Mouse (Mus musculus): ENCODE measurements around the gene AB124611. TPM values are rescaled to one million over a fixed set of nuclear protein-coding genes. Genes with fewer than 3 reads are reported as not detected.
A peak's percentile ranks its signal among the peaks of the same experiment; 100 is the strongest.

Gene AB124611
- polyA plus RNA-seq, 2 experiments: 2.1 to 5.7 TPM

GRCm38 (mm10) chr9:21585401-21585800 is 59.4 kb downstream of the AB124611 start:
- H3K4me1 ChIP-seq (replicated peaks; ENCODE audit: control insufficient read depth in 2 of 2, insufficient read depth in 2 of 2, low read length in 1 of 2): no peaks in the 10 kb centered on the region
- H3K9me3 ChIP-seq (ENCODE audit: control insufficient read depth, low read length): no peaks in the 10 kb centered on the region
- TF ChIP-seq CTCF (IDR thresholded peaks at IDR 0.05; ENCODE audit: low read depth) (no peak), EP300 (IDR thresholded peaks at IDR 0.05; ENCODE audit: low read depth) (no peak)
- ATAC-seq (ENCODE audit: insufficient read depth): no peak
- 74% methylated on average over 1 of the region's 1 CpGs for WGBS (ENCODE audit: insufficient replicate concordance)
- peaks cover 52% of the 10 kb centered on the region for H3K36me3 ChIP-seq (replicated peaks; ENCODE audit: control insufficient read depth, insufficient read depth, low read depth)
- no peak overlapping the region for H3K9ac ChIP-seq (replicated peaks)
- H3K27me3 ChIP-seq (ENCODE audit: control insufficient read depth, insufficient read depth, low read length): no peaks in the 10 kb centered on the region
- H3K4me3 ChIP-seq (ENCODE audit: insufficient read depth in 1 of 2, low read depth in 2 of 2, low read length in 2 of 2): no peak overlapping the region
- H3K4me2 ChIP-seq (ENCODE audit: low read depth): no peak overlapping the region
- H3K27ac ChIP-seq: no peak overlapping the region
- no peak for DNase-seq (ENCODE audit: low read depth in 3 of 3, low spot score in 3 of 3)

DNA sequence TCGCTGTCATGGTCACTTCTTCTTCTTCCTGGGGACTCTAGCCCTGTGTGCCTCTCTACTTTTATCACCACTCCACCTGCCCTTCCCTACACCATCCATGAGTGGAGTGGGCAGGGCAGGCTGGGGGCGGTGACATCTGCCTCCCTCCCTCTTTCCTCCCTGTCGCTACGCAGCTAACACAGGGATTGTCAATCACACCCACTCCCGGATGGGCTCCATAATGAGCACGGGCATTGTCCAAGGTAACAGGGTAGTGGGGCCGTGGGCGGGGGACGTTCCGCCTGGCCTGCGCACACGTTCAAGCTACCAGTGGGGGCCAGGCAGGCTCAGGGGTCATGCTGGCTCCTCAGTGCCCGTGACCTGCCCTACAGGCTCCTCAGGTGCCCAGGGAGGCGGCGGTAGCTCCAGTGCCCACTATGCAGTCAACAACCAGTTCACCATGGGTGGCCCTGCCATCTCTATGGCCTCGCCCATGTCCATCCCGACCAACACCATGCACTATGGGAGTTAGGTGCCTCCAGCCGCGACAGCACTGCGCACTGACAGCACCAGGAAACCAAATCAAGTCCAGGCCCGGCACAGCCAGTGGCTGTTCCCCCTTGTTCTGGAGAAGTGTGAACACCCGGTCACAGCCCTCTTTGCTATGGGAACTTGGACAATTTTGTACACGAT is 61.8 kb downstream of the AB124611 start:
- Histone ChIP-seq H3K36me3 (replicated peaks; ENCODE audit: control insufficient read depth, insufficient read depth, low read depth) (peaks cover 48% of the 10 kb centered on the region), H3K27ac (no peak overlapping the region), H3K27me3 (ENCODE audit: control insufficient read depth, insufficient read depth, low read length) (no peaks in the 10 kb centered on the region), H3K9ac (replicated peaks) (no peak overlapping the region), H3K4me1 (replicated peaks; ENCODE audit: control insufficient read depth in 2 of 2, insufficient read depth in 2 of 2, low read length in 1 of 2) (peaks cover 0 to 5% of the 10 kb centered on the region in 2 experiments; a peak in 2 of 4 replicates), H3K9me3 (ENCODE audit: control insufficient read depth, low read length) (no peaks in the 10 kb centered on the region), H3K4me2 (ENCODE audit: low read depth) (no peak overlapping the region), H3K4me3 (ENCODE audit: insufficient read depth in 1 of 2, low read depth in 2 of 2, low read length in 2 of 2) (no peak overlapping the region)
- WGBS (ENCODE audit: insufficient replicate concordance): 84% methylated on average over 23 of the region's 23 CpGs
- TF ChIP-seq EP300 (IDR thresholded peaks at IDR 0.05; ENCODE audit: low read depth) (no peak), CTCF (IDR thresholded peaks at IDR 0.05; ENCODE audit: low read depth) (no peak)
- ATAC-seq (ENCODE audit: insufficient read depth): no peak
- no peak for DNase-seq (ENCODE audit: low read depth in 3 of 3, low spot score in 3 of 3)

- peaks cover 0 to 5% of the 10 kb centered on the region in 2 experiments; a peak in 2 of 4 replicates for H3K4me1 ChIP-seq (replicated peaks; ENCODE audit: control insufficient read depth in 2 of 2, insufficient read depth in 2 of 2, low read length in 1 of 2)
- H3K4me3 ChIP-seq (ENCODE audit: insufficient read depth in 1 of 2, low read depth in 2 of 2, low read length in 2 of 2): no peak overlapping the region
- WGBS (ENCODE audit: insufficient replicate concordance): 79% methylated on average over 8 of the region's 8 CpGs
- H3K9ac ChIP-seq (replicated peaks): no peak overlapping the region
- H3K36me3 ChIP-seq (replicated peaks; ENCODE audit: control insufficient read depth, insufficient read depth, low read depth): peaks cover 45% of the 10 kb centered on the region
- H3K4me2 ChIP-seq (ENCODE audit: low read depth): no peak overlapping the region
- H3K27me3 ChIP-seq (ENCODE audit: control insufficient read depth, insufficient read depth, low read length): no peaks in the 10 kb centered on the region
- DNase-seq (ENCODE audit: low read depth in 3 of 3, low spot score in 3 of 3) (no peak), ATAC-seq (ENCODE audit: insufficient read depth) (no peak)
- no peak overlapping the region for H3K27ac ChIP-seq
- no peaks in the 10 kb centered on the region for H3K9me3 ChIP-seq (ENCODE audit: control insufficient read depth, low read length)
- TF ChIP-seq EP300 (IDR thresholded peaks at IDR 0.05; ENCODE audit: low read depth) (no peak), CTCF (IDR thresholded peaks at IDR 0.05; ENCODE audit: low read depth) (no peak)
Measured at GRCm38 (mm10) chr9:21588350-21588749, 62.4 kb downstream of the AB124611 start.

- Histone ChIP-seq H3K36me3 (replicated peaks; ENCODE audit: control insufficient read depth, insufficient read depth, low read depth) (peaks cover 36% of the 10 kb centered on the region), H3K4me3 (ENCODE audit: insufficient read depth in 1 of 2, low read depth in 2 of 2, low read length in 2 of 2) (no peak overlapping the region), H3K4me2 (ENCODE audit: low read depth) (no peak overlapping the region), H3K9ac (replicated peaks) (no peak overlapping the region), H3K27ac (no peak overlapping the region), H3K27me3 (ENCODE audit: control insufficient read depth, insufficient read depth, low read length) (no peaks in the 10 kb centered on the region), H3K9me3 (ENCODE audit: control insufficient read depth, low read length) (no peaks in the 10 kb centered on the region), H3K4me1 (replicated peaks; ENCODE audit: control insufficient read depth in 2 of 2, insufficient read depth in 2 of 2, low read length in 1 of 2) (peaks cover 0 to 14% of the 10 kb centered on the region in 2 experiments; a peak in 3 of 4 replicates)
- ATAC-seq (ENCODE audit: insufficient read depth) (no peak), DNase-seq (ENCODE audit: low read depth in 3 of 3, low spot score in 3 of 3) (no peak)
- WGBS (ENCODE audit: insufficient replicate concordance): 85% methylated on average over 5 of the region's 5 CpGs
- no peak for TF ChIP-seq CTCF (IDR thresholded peaks at IDR 0.05; ENCODE audit: low read depth)
- no peak for TF ChIP-seq EP300 (IDR thresholded peaks at IDR 0.05; ENCODE audit: low read depth)
Measured at GRCm38 (mm10) chr9:21589538-21589937, 63.6 kb downstream of the AB124611 start.

DNA sequence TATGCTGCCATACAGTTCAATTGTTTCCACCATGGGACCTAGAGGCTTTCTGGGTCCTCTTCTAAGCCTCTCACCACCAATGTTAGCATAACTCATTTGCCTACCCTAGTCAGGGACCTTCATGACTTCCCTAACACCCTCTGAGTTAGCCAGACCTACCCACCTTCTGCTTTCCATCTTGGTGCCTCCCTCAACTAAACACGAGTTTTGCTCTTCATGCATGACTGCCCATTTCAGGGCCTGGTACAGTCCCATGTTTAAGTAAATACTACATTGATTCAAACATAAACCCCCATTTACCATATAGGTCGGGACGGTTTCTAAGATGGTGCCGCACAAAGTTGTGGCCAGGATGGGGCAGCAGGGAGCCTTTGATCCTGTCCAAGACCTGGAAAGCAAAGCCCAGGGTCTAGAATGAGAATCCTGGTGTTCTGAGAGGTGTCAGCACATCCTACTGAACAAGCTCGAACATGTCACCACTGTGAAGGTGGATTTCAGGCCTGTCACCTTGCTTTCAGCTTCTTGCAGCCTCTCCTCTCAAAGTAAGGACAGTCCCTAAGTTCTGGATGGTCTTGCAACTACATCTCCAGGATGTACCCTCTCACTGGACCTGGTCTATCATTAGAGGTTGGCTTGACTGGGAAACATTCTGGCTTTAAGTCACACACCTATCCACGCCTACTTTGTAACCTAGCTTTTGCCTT is 65.3 kb downstream of the AB124611 start:
- Histone ChIP-seq H3K4me3 (ENCODE audit: insufficient read depth in 1 of 2, low read depth in 2 of 2, low read length in 2 of 2) (no peak overlapping the region), H3K27ac (no peak overlapping the region), H3K4me2 (ENCODE audit: low read depth) (peak overlapping the region; percentile 80; the same call in 1 of the 2 replicates), H3K36me3 (replicated peaks; ENCODE audit: control insufficient read depth, insufficient read depth, low read depth) (peaks cover 21% of the 10 kb centered on the region), H3K4me1 (replicated peaks; ENCODE audit: control insufficient read depth in 2 of 2, insufficient read depth in 2 of 2, low read length in 1 of 2) (peaks cover 0 to 14% of the 10 kb centered on the region in 2 experiments; a peak in 3 of 4 replicates), H3K27me3 (ENCODE audit: control insufficient read depth, insufficient read depth, low read length) (no peaks in the 10 kb centered on the region), H3K9ac (replicated peaks) (no peak overlapping the region), H3K9me3 (ENCODE audit: control insufficient read depth, low read length) (no peaks in the 10 kb centered on the region)
- ATAC-seq (ENCODE audit: insufficient read depth) (no peak), DNase-seq (ENCODE audit: low read depth in 3 of 3, low spot score in 3 of 3) (no peak)
- TF ChIP-seq EP300 (IDR thresholded peaks at IDR 0.05; ENCODE audit: low read depth) (no peak), CTCF (IDR thresholded peaks at IDR 0.05; ENCODE audit: low read depth) (no peak)
- WGBS (ENCODE audit: insufficient replicate concordance): 73% methylated on average over 6 of the region's 6 CpGs
